Mouse (Mus musculus): ENCODE results near the gene Cntrob.

DNA sequence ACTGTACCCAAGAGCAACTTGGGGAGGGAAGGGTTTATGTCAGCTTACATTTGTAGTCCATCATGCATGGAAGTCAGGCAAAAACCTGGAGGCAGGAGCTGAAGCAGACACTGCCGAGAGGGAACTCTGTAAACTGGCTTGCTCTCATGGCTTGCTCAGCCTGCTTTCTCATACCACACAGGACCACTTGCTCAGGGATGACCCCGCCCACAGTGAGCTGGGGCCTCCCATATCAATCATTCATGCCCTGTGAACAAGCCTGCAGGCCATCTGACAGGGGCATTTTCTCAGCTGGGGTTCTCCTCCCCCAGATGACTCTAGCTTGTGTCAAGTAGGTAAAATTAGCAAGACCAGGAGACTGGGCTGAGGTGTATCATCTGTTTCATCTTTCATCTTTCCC, 59.3 kb downstream of the Cntrob start:
- TF ChIP-seq CTCF (IDR thresholded peaks at IDR 0.05; ENCODE audit: borderline replicate concordance, extremely low read depth, insufficient read depth, insufficient read length) (no peak), POLR2A (IDR thresholded peaks at IDR 0.05; ENCODE audit: borderline replicate concordance, extremely low read depth, insufficient read depth, insufficient read length, poor library complexity, severe bottlenecking) (no peak)
